Mouse (Mus musculus) kidney, embryonic 15.5 days (tissue): ENCODE measurements around the gene Mylk4. TPM values are rescaled to one million over a fixed set of nuclear protein-coding genes. Genes with fewer than 3 reads are reported as not detected.

Experiments used
- ATAC-seq: fragments of 200-750 bp; cut with Nextera tagmentation; replicated peaks from 2 replicates; pipeline ENCODE4 v1.8.0; 2017; ENCODE audit warnings: moderate TSS enrichment; ENCODE audit not compliant: low FRiP score
- H3K27ac ChIP-seq: fragments of 300-500 bp; sonication (generic); 2 replicates; pipeline ENCODE4 v1.5.1; 2015; ENCODE audit warnings: mild to moderate bottlenecking, inconsistent platforms
- H3K27me3 ChIP-seq: fragments of 300-500 bp; sonication (generic); 2 replicates; pipeline ENCODE4 v1.6.1; 2015; ENCODE audit warnings: inconsistent platforms
- H3K36me3 ChIP-seq: fragments of 300-500 bp; sonication (generic); 2 replicates; pipeline ENCODE4 v1.6.1; 2015; ENCODE audit warnings: inconsistent platforms
- H3K4me1 ChIP-seq: fragments of 300-500 bp; sonication (generic); 2 replicates; pipeline ENCODE4 v1.6.1; 2015; ENCODE audit warnings: inconsistent platforms
- H3K4me2 ChIP-seq: fragments of 300-500 bp; sonication (generic); 2 replicates; pipeline ENCODE4 v1.6.1; 2015; ENCODE audit warnings: moderate library complexity, mild to moderate bottlenecking, inconsistent platforms
- H3K4me3 ChIP-seq: fragments of 300-500 bp; sonication (generic); replicated peaks from 2 replicates; pipeline ENCODE4 v1.5.1; 2015; ENCODE audit warnings: mild to moderate bottlenecking, inconsistent platforms
- H3K9ac ChIP-seq: fragments of 300-500 bp; sonication (generic); 2 replicates; pipeline ENCODE4 v1.6.1; 2015; ENCODE audit warnings: mild to moderate bottlenecking, inconsistent platforms
- H3K9me3 ChIP-seq: fragments of 300-500 bp; sonication (generic); replicated peaks from 2 replicates; pipeline ENCODE4 v1.6.1; 2016; ENCODE audit warnings: inconsistent platforms
- WGBS: fragments of 180-500 bp; shearing (Covaris S2); methylation state at CpG from one replicate; pipeline ENCODE4 v1.1.7; 2015; ENCODE audit warnings: mixed read lengths; 5-methylcytosine and 5-hydroxymethylcytosine counted together
- polyA plus RNA-seq: library from polyadenylated mRNA; unstranded; fragments of >200 nt; fragmentation: Nextera tagmentation; extraction: Ambion mirVana; gene quantifications from 2 replicates; pipeline ENCODE4 v1.2.1, GENCODE M21; 2015

Mylk4 gene
- polyA plus RNA-seq, 1 experiment from 2014 or later = 0.64 TPM

DNA sequence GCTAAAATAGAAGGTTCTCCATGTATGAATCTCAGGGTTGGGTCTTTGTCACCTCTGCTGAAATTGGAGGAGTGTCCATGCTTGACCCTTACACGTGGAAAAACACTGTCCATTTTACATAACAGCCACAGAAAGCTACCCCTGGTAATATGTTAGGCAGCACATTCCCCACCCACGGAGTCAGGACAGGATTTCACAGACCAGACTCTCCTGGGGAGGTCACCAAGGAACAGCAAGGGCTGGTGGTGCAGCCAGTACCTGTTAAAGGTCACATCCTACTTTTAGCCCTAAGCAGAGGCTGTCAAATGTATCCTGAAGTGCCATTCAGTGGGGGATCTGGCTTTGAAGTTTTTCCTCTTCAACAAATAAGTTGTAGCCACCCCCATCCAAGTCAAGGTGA is 35.3 kb downstream of the Mylk4 start:
- H3K9me3 ChIP-seq = no peaks in the 10 kb centered on the region
- no peak for ATAC-seq
- no peaks in the 10 kb centered on the region for H3K27me3 ChIP-seq
- H3K27ac ChIP-seq = no peak overlapping the region
- H3K36me3 ChIP-seq = no peaks in the 10 kb centered on the region
- WGBS = 51% methylated on average over 2 of the region's 2 CpGs
- no peak overlapping the region for H3K4me2 ChIP-seq
- no peak overlapping the region for H3K9ac ChIP-seq
- H3K4me1 ChIP-seq = peaks cover 15% of the 10 kb centered on the region
- H3K4me3 ChIP-seq = no peak overlapping the region

DNA sequence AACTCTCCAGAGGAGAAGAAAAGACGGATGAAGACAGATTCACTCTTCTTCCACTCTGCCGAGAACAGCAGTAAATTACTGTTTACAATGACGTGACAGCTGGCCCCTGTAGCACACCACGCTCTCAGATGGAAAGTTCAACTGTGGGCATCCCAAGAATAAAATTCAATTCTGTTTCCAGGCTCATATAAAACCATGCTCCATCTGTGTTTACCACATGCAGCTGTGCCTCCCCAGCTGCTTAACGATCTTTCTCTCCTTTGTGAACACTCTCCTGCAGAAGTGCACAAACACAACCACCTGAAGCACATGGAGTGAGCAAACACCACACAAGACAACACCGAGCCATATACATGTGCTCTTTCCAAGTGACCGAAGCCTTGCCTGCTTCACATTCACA is 42.6 kb downstream of the Mylk4 start:
- Histone ChIP-seq H3K4me3 (no peak overlapping the region), H3K27me3 (no peaks in the 10 kb centered on the region), H3K4me1 (no peaks in the 10 kb centered on the region), H3K9me3 (no peaks in the 10 kb centered on the region), H3K9ac (no peak overlapping the region), H3K4me2 (no peak overlapping the region), H3K27ac (no peak overlapping the region), H3K36me3 (no peaks in the 10 kb centered on the region)
- 55% methylated on average over 7 of the region's 7 CpGs for WGBS
- ATAC-seq = no peak

- Histone ChIP-seq H3K4me3 (no peak overlapping the region), H3K4me1 (no peaks in the 10 kb centered on the region), H3K36me3 (no peaks in the 10 kb centered on the region), H3K4me2 (no peak overlapping the region), H3K9me3 (no peaks in the 10 kb centered on the region), H3K27ac (no peak overlapping the region), H3K9ac (no peak overlapping the region), H3K27me3 (no peaks in the 10 kb centered on the region)
- no peak for ATAC-seq
Measured at GRCm38 (mm10) chr13:32731283-32731682, 52.5 kb downstream of the Mylk4 start.

- Histone ChIP-seq H3K27ac (no peak overlapping the region), H3K4me3 (no peak overlapping the region), H3K36me3 (no peaks in the 10 kb centered on the region), H3K4me1 (no peaks in the 10 kb centered on the region), H3K9ac (no peak overlapping the region), H3K4me2 (no peak overlapping the region), H3K27me3 (no peaks in the 10 kb centered on the region), H3K9me3 (no peaks in the 10 kb centered on the region)
- 92% methylated on average over 5 of the region's 5 CpGs for WGBS
- ATAC-seq = no peak
Measured at GRCm38 (mm10) chr13:32724606-32725005, 59.1 kb downstream of the Mylk4 start.

DNA sequence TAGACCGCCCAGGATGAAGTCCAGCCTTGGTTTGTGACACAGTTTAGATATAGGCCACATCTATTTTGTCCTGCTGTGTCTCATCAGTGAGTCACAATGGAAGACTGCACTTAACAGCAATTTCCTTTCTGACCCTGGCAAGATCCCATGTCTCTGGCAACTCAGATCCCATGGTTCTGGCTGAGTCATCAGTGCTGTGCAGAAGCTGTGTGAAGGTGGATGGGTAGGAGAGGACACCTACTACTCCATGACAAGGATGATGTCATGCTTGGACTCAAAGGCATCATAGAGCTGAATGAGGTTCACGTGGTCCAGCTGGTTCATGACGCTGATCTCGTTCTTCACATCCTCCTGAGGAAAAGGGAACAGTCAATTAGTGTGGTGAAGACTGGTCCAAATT is 62.0 kb downstream of the Mylk4 start:
- no peak overlapping the region for H3K4me3 ChIP-seq
- H3K4me1 ChIP-seq = peaks cover 15% of the 10 kb centered on the region
- no peaks in the 10 kb centered on the region for H3K27me3 ChIP-seq
- no peaks in the 10 kb centered on the region for H3K9me3 ChIP-seq
- no peaks in the 10 kb centered on the region for H3K36me3 ChIP-seq
- WGBS = 89% methylated on average over 4 of the region's 4 CpGs
- H3K9ac ChIP-seq = no peak overlapping the region
- ATAC-seq = no peak
- H3K4me2 ChIP-seq = no peak overlapping the region
- H3K27ac ChIP-seq = no peak overlapping the region

- H3K27me3 ChIP-seq = no peaks in the 10 kb centered on the region
- no peak overlapping the region for H3K4me3 ChIP-seq
- H3K36me3 ChIP-seq = no peaks in the 10 kb centered on the region
- no peak overlapping the region for H3K9ac ChIP-seq
- no peaks in the 10 kb centered on the region for H3K9me3 ChIP-seq
- peaks cover 15% of the 10 kb centered on the region for H3K4me1 ChIP-seq
- WGBS = 38% methylated on average over 3 of the region's 3 CpGs
- no peak overlapping the region for H3K4me2 ChIP-seq
- peak; percentile 43; the same call in 1 of the 2 replicates for ATAC-seq
- peak overlapping the region; percentile 62 for H3K27ac ChIP-seq
Measured at GRCm38 (mm10) chr13:32719284-32719683, 64.5 kb downstream of the Mylk4 start.

- H3K27ac ChIP-seq = no peak overlapping the region
- H3K27me3 ChIP-seq = no peaks in the 10 kb centered on the region
- H3K36me3 ChIP-seq = no peaks in the 10 kb centered on the region
- H3K4me3 ChIP-seq = no peak overlapping the region
- H3K9me3 ChIP-seq = no peaks in the 10 kb centered on the region
- H3K4me1 ChIP-seq = peaks cover 15% of the 10 kb centered on the region
- WGBS = 57% methylated on average over 5 of the region's 5 CpGs
- no peak overlapping the region for H3K4me2 ChIP-seq
- no peak for ATAC-seq
- no peak overlapping the region for H3K9ac ChIP-seq
Measured at GRCm38 (mm10) chr13:32717709-32718108, 66.0 kb downstream of the Mylk4 start.

DNA sequence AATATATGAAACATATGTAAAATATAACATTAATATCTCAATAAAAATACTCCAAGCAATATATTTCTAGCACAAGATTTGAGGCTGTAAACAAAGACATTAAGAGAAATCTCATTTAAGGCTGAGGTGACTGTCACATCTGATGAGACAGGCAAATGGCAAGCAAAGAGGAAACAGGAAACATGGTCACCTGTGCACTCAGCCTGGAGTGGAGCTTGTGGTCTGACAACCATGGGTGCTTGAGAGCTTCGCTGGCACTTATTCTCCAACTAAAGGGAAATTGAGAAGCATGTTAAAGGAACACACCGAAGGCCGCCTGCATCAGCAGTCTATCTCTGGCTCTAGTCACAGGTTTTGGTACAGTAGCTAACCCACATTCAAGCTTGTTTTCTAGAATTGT is 71.2 kb downstream of the Mylk4 start:
- 88% methylated on average over 3 of the region's 3 CpGs for WGBS
- Histone ChIP-seq H3K36me3 (no peaks in the 10 kb centered on the region), H3K27ac (no peak overlapping the region), H3K9ac (no peak overlapping the region), H3K27me3 (no peaks in the 10 kb centered on the region), H3K4me2 (no peak overlapping the region), H3K4me1 (peaks cover 1% of the 10 kb centered on the region; the same call in 1 of the 2 replicates), H3K4me3 (no peak overlapping the region), H3K9me3 (no peaks in the 10 kb centered on the region)
- no peak for ATAC-seq

GRCm38 (mm10) chr13:32707894-32708293 is 75.9 kb downstream of the Mylk4 start:
- no peak overlapping the region for H3K27ac ChIP-seq
- no peaks in the 10 kb centered on the region for H3K36me3 ChIP-seq
- peaks cover 8% of the 10 kb centered on the region; the same call in 1 of the 2 replicates for H3K4me1 ChIP-seq
- no peaks in the 10 kb centered on the region for H3K9me3 ChIP-seq
- H3K4me3 ChIP-seq = no peak overlapping the region
- H3K9ac ChIP-seq = no peak overlapping the region
- 87% methylated on average over 2 of the region's 2 CpGs for WGBS
- no peaks in the 10 kb centered on the region for H3K27me3 ChIP-seq
- no peak overlapping the region for H3K4me2 ChIP-seq
- ATAC-seq = no peak

DNA sequence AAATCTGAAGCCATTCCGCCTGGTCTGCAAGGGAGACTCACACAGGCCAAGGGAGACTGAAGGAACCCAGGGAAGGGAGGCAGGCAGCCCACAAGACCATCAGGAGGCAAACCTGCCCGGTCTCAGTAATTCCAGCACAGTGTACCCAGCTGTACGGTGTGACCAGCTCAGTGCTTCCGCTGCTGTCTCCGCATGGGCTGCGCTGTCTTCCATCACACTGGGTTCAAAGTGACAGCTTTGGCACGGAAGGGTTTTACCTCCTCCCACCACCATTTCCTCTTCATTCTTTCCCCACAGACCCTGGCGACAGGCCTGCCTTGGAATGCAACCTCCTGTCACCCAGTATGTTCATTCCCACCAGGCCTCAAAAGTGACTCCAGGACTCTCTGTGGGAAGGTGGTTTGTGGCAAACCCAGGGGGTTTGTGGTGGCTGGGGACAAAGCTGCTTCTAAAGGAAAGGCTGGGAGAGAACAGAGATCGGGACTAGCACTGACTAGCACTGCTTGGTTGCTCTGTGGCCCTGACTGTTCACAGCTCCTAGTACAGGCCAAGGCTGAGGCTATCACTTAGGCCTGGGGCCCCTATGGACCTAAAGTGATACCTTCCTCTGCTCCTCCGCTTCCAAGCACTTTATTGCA is 77.0 kb downstream of the Mylk4 start:
- ATAC-seq = no peak
- peaks cover 8% of the 10 kb centered on the region; the same call in 1 of the 2 replicates for H3K4me1 ChIP-seq
- H3K27ac ChIP-seq = no peak overlapping the region
- no peaks in the 10 kb centered on the region for H3K27me3 ChIP-seq
- no peak overlapping the region for H3K4me3 ChIP-seq
- H3K36me3 ChIP-seq = no peaks in the 10 kb centered on the region
- WGBS = 56% methylated on average over 10 of the region's 10 CpGs
- H3K4me2 ChIP-seq = no peak overlapping the region
- H3K9ac ChIP-seq = no peak overlapping the region
- H3K9me3 ChIP-seq = no peaks in the 10 kb centered on the region

- Histone ChIP-seq H3K9ac (no peak overlapping the region), H3K27ac (no peak overlapping the region), H3K9me3 (no peaks in the 10 kb centered on the region), H3K4me2 (no peak overlapping the region), H3K4me1 (peaks cover 8% of the 10 kb centered on the region; the same call in 1 of the 2 replicates), H3K27me3 (no peaks in the 10 kb centered on the region), H3K36me3 (no peaks in the 10 kb centered on the region), H3K4me3 (no peak overlapping the region)
- WGBS = 61% methylated on average over 1 of the region's 1 CpGs
- no peak for ATAC-seq
Measured at GRCm38 (mm10) chr13:32705315-32705714, 78.4 kb downstream of the Mylk4 start.

- H3K9me3 ChIP-seq = no peaks in the 10 kb centered on the region
- H3K4me2 ChIP-seq = no peak overlapping the region
- no peak overlapping the region for H3K9ac ChIP-seq
- no peak overlapping the region for H3K27ac ChIP-seq
- no peaks in the 10 kb centered on the region for H3K36me3 ChIP-seq
- no peak overlapping the region for H3K4me3 ChIP-seq
- 55% methylated on average over 2 of the region's 2 CpGs for WGBS
- no peak for ATAC-seq
- H3K4me1 ChIP-seq = peaks cover 8% of the 10 kb centered on the region; the same call in 1 of the 2 replicates
- no peaks in the 10 kb centered on the region for H3K27me3 ChIP-seq
Measured at GRCm38 (mm10) chr13:32704911-32705310, 78.8 kb downstream of the Mylk4 start.

DNA sequence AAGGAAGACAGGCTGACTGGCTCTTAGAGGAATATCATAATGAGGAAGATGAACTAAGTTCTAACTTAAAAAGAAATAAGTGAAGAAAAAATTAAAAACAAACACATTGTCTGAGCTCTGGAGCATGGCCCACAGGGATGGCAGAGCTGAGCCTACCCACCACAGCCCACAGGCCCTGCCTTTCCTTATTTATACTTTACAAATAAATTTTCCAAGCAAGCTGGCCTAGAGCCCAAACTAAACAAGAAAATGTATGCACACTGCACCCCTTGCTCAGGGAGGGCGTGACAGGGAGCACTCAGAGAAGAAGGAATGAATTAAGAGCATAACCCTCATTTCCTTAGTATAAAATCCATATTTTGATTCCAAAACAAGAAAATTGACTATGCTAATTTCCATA is 82.2 kb downstream of the Mylk4 start:
- H3K36me3 ChIP-seq = no peaks in the 10 kb centered on the region
- WGBS = 63% methylated on average over 1 of the region's 1 CpGs
- no peaks in the 10 kb centered on the region for H3K27me3 ChIP-seq
- H3K9ac ChIP-seq = no peak overlapping the region
- H3K4me2 ChIP-seq = no peak overlapping the region
- no peaks in the 10 kb centered on the region for H3K9me3 ChIP-seq
- no peak overlapping the region for H3K4me3 ChIP-seq
- no peak for ATAC-seq
- H3K27ac ChIP-seq = no peak overlapping the region
- peaks cover 4% of the 10 kb centered on the region; the same call in 1 of the 2 replicates for H3K4me1 ChIP-seq
